Mouse (Mus musculus): ENCODE data around the gene Gpc3. TPM values are rescaled to one million over a fixed set of nuclear protein-coding genes. Genes with fewer than 3 reads are reported as not detected.

Gpc3 gene
- polyA plus RNA-seq, 1 experiment: not detected

DNA sequence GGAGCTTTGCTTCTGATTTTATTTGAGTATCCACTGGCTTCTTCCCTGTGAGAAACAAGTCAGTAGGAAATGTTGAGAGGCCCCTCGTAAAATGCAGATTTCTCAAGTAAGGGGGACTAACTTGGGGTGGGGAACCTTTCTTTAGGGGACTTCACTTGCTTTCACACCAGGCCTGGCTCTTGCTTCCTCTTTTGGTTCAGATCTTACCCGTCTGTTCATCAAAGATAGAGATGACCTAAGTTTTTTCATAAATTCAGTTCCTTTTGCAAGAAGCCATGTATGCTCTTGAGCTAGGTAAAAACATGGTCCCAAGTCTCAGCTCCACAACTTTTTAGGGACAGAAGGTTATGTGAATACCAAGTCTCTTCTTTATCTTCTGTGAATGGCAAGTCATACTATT, 164.6 kb downstream of the Gpc3 start:
- Histone ChIP-seq H3K4me3 (ENCODE audit: insufficient read depth, low read depth, low read length) (no peak overlapping the region), H3K4me1 (ENCODE audit: control insufficient read depth, insufficient read depth, low read length) (no peaks in the 10 kb centered on the region), H3K27ac (ENCODE audit: insufficient read depth, low read depth, low read length) (no peak overlapping the region)
- WGBS: 82% methylated on average over 2 of the region's 2 CpGs
- TF ChIP-seq POLR2A (IDR thresholded peaks at IDR 0.05; ENCODE audit: insufficient read depth, low read depth, low read length) (no peak), CTCF (IDR thresholded peaks at IDR 0.05; ENCODE audit: insufficient read depth, low read depth, low read length) (no peak)

- no peak overlapping the region for H3K4me3 ChIP-seq (ENCODE audit: insufficient read depth, low read depth, low read length)
- no peaks in the 10 kb centered on the region for H3K4me1 ChIP-seq (ENCODE audit: control insufficient read depth, insufficient read depth, low read length)
- WGBS: 71% methylated on average over 3 of the region's 3 CpGs
- TF ChIP-seq CTCF (IDR thresholded peaks at IDR 0.05; ENCODE audit: insufficient read depth, low read depth, low read length) (no peak), POLR2A (IDR thresholded peaks at IDR 0.05; ENCODE audit: insufficient read depth, low read depth, low read length) (no peak)
- H3K27ac ChIP-seq (ENCODE audit: insufficient read depth, low read depth, low read length): no peak overlapping the region
These were observed 165.3 kb downstream of the Gpc3 start for GRCm38 (mm10) chrX:52448496-52448895.

DNA sequence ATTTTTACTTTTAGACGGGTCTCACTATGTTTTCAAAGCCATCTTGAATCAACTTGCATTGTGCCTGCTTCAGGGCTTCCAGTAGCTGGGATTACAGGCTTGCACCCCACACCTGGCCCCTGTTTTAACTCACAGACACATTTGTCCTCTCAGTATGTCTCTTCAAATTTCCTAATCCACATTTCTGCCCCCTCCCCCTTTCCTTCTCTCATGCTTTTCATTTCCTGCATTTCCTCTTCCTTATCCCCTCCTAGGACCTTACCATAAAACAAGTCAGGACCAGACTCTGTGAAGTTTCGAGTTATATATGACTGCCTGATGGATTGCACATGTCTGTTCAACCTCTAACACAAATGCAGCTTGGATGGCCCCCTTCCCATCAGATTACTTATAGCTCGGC, 167.2 kb downstream of the Gpc3 start:
- Histone ChIP-seq H3K4me3 (ENCODE audit: insufficient read depth, low read depth, low read length) (no peak overlapping the region), H3K27ac (ENCODE audit: insufficient read depth, low read depth, low read length) (no peak overlapping the region), H3K4me1 (ENCODE audit: control insufficient read depth, insufficient read depth, low read length) (no peaks in the 10 kb centered on the region)
- no peak for TF ChIP-seq POLR2A (IDR thresholded peaks at IDR 0.05; ENCODE audit: insufficient read depth, low read depth, low read length)
- no peak for TF ChIP-seq CTCF (IDR thresholded peaks at IDR 0.05; ENCODE audit: insufficient read depth, low read depth, low read length)
- WGBS: 87% methylated on average over 3 of the region's 3 CpGs

DNA sequence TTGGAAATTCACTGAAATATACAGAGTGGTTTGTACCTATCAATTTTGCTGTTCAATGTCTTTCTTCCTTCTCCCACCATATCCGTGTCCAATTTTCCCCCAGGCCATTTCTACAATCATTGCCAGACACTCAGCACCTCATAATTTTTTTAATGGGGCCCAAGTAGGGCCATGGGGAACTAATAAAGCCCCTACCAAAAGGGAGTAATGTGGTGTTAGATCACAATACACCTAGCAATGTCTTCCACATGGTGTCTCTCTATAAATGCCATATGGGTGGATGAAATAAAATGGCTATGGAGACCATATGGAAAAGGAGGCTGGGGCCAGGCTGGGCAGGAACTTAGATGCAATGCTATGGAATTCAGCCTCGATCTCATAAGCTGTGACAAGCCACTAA, 168.8 kb downstream of the Gpc3 start:
- no peak overlapping the region for H3K4me3 ChIP-seq (ENCODE audit: insufficient read depth, low read depth, low read length)
- TF ChIP-seq POLR2A (IDR thresholded peaks at IDR 0.05; ENCODE audit: insufficient read depth, low read depth, low read length): no peak
- TF ChIP-seq CTCF (IDR thresholded peaks at IDR 0.05; ENCODE audit: insufficient read depth, low read depth, low read length): no peak
- no peak overlapping the region for H3K27ac ChIP-seq (ENCODE audit: insufficient read depth, low read depth, low read length)
- no peaks in the 10 kb centered on the region for H3K4me1 ChIP-seq (ENCODE audit: control insufficient read depth, insufficient read depth, low read length)
- 76% methylated on average over 2 of the region's 2 CpGs for WGBS

GRCm38 (mm10) chrX:52441798-52442197, 172.0 kb downstream of the Gpc3 start:
- no peak overlapping the region for H3K27ac ChIP-seq (ENCODE audit: insufficient read depth, low read depth, low read length)
- WGBS: 58% methylated on average over 3 of the region's 3 CpGs
- TF ChIP-seq CTCF (IDR thresholded peaks at IDR 0.05; ENCODE audit: insufficient read depth, low read depth, low read length) (no peak), POLR2A (IDR thresholded peaks at IDR 0.05; ENCODE audit: insufficient read depth, low read depth, low read length) (no peak)

GRCm38 (mm10) chrX:52439421-52439820, 174.3 kb downstream of the Gpc3 start:
- TF ChIP-seq POLR2A (IDR thresholded peaks at IDR 0.05; ENCODE audit: insufficient read depth, low read depth, low read length) (no peak), CTCF (IDR thresholded peaks at IDR 0.05; ENCODE audit: insufficient read depth, low read depth, low read length) (no peak)
- Histone ChIP-seq H3K4me3 (ENCODE audit: insufficient read depth, low read depth, low read length) (no peak overlapping the region), H3K27ac (ENCODE audit: insufficient read depth, low read depth, low read length) (no peak overlapping the region), H3K4me1 (ENCODE audit: control insufficient read depth, insufficient read depth, low read length) (no peaks in the 10 kb centered on the region)
- WGBS: 41% methylated on average over 5 of the region's 5 CpGs

More at GRCm38 (mm10) chrX:52441798-52442197, 172.0 kb downstream of the Gpc3 start:
- Histone ChIP-seq H3K4me1 (ENCODE audit: control insufficient read depth, insufficient read depth, low read length) (no peaks in the 10 kb centered on the region), H3K4me3 (ENCODE audit: insufficient read depth, low read depth, low read length) (no peak overlapping the region)

DNA sequence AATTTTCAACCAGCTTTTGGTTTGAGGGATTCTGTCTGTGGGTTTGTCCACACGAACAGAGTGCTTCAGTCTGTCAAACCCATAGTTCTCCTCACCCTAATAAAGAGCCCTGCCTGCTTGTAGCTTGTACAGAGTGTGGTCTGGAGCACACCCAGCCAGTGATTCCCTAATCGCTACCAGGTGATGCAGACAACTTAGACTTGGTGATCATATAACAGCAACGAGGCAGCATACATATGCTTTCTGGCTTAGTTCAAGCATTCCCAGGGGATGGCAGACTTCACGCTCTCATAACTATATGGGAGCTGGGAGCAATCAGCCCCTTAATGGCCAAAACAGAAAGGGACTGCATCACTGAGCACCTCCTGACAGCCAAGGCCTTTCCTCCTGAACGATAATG, 188.1 kb downstream of the Gpc3 start:
- TF ChIP-seq CTCF (IDR thresholded peaks at IDR 0.05; ENCODE audit: insufficient read depth, low read depth, low read length): no peak
- H3K4me1 ChIP-seq (ENCODE audit: control insufficient read depth, insufficient read depth, low read length): no peaks in the 10 kb centered on the region
- no peak overlapping the region for H3K4me3 ChIP-seq (ENCODE audit: insufficient read depth, low read depth, low read length)
- 94% methylated on average over 5 of the region's 5 CpGs for WGBS
- H3K27ac ChIP-seq (ENCODE audit: insufficient read depth, low read depth, low read length): no peak overlapping the region

GRCm38 (mm10) chrX:52419850-52420249, 193.9 kb downstream of the Gpc3 start:
- H3K4me3 ChIP-seq (ENCODE audit: insufficient read depth, low read depth, low read length): no peak overlapping the region
- 65% methylated on average over 3 of the region's 3 CpGs for WGBS

DNA sequence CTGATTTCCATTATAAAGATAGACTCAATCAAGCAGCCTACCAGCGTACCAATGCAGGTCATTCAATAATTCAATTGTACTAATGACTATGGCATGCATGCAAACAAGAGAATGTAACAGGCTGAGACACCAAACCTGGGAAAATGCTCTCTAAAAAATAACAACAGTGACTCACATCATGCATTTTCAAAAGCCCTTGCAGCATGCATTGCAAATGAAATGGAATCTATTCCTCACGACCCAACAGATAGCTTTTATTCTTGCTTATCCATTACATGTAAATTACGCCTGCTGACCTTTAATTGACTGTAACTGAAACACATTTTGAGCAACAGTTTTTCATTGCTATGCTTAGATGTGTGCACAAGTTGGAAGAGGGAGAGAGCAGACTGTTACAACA, 200.8 kb downstream of the Gpc3 start:
- TF ChIP-seq POLR2A (IDR thresholded peaks at IDR 0.05; ENCODE audit: insufficient read depth, low read depth, low read length): no peak
- TF ChIP-seq CTCF (IDR thresholded peaks at IDR 0.05; ENCODE audit: insufficient read depth, low read depth, low read length): no peak
- Histone ChIP-seq H3K4me3 (ENCODE audit: insufficient read depth, low read depth, low read length) (no peak overlapping the region), H3K27ac (ENCODE audit: insufficient read depth, low read depth, low read length) (no peak overlapping the region), H3K4me1 (ENCODE audit: control insufficient read depth, insufficient read depth, low read length) (no peaks in the 10 kb centered on the region)
- WGBS: 59% methylated on average over 3 of the region's 3 CpGs

More at GRCm38 (mm10) chrX:52419850-52420249, 193.9 kb downstream of the Gpc3 start:
- TF ChIP-seq POLR2A (IDR thresholded peaks at IDR 0.05; ENCODE audit: insufficient read depth, low read depth, low read length) (no peak), CTCF (IDR thresholded peaks at IDR 0.05; ENCODE audit: insufficient read depth, low read depth, low read length) (no peak)
- Histone ChIP-seq H3K4me1 (ENCODE audit: control insufficient read depth, insufficient read depth, low read length) (no peaks in the 10 kb centered on the region), H3K27ac (ENCODE audit: insufficient read depth, low read depth, low read length) (no peak overlapping the region)

GRCm38 (mm10) chrX:52401188-52401587, 212.6 kb downstream of the Gpc3 start:
- Histone ChIP-seq H3K4me1 (ENCODE audit: control insufficient read depth, insufficient read depth, low read length) (no peaks in the 10 kb centered on the region), H3K27ac (ENCODE audit: insufficient read depth, low read depth, low read length) (no peak overlapping the region), H3K4me3 (ENCODE audit: insufficient read depth, low read depth, low read length) (no peak overlapping the region)
- TF ChIP-seq POLR2A (IDR thresholded peaks at IDR 0.05; ENCODE audit: insufficient read depth, low read depth, low read length): no peak
- WGBS: 98% methylated on average over 2 of the region's 2 CpGs

Data from olfactory bulb, adult 2 months (tissue).